In genomic region chr10:93166382-93166769, GRCm38 (mm10) we compare ENCODE assay signal across 8 mouse cellular contexts. TPM values are rescaled to one million over a fixed set of nuclear protein-coding genes. Genes with fewer than 3 reads are reported as not detected.
A peak's percentile ranks its signal among the peaks of the same experiment; 100 is the strongest.
DNase-seq lines count a peak whose midpoint lies in the region; ATAC-seq and TF ChIP-seq lines count a peak whose summit lies in the region.

No protein-coding gene starts in this region.

- 6% methylated on average over 5 of the region's 5 CpGs for WGBS in lung, adult 2 months
- WGBS in heart, embryonic 11.5 days (ENCODE audit: insufficient replicate concordance), result 23% methylated on average over 5 of the region's 5 CpGs
- 11% methylated on average over 5 of the region's 5 CpGs for WGBS in liver, embryonic 13.5 days (ENCODE audit: insufficient replicate concordance)

- H3K4me1 ChIP-seq in lung, adult 2 months (ENCODE audit: control insufficient read depth, insufficient read depth, low read length), result peaks cover 42% of the 10 kb centered on the region
- peaks cover 29% of the 10 kb centered on the region for H3K4me1 ChIP-seq in heart, embryonic 11.5 days (ENCODE audit: control insufficient read depth, insufficient read depth, low read length)
- H3K4me1 ChIP-seq in liver, embryonic 13.5 days (replicated peaks), result peaks cover 71% of the 10 kb centered on the region

- no peak for TF ChIP-seq CTCF in lung, adult 2 months (IDR thresholded peaks at IDR 0.05; ENCODE audit: insufficient read depth, low read length)

- H3K27ac ChIP-seq in heart, embryonic 11.5 days (ENCODE audit: low read depth, low read length), result peak overlapping the region; percentile 66; the same call in 1 of the 2 replicates
- H3K27ac ChIP-seq in liver, embryonic 13.5 days, result peak overlapping the region; percentile 75

- H3K9ac ChIP-seq in heart, embryonic 11.5 days (ENCODE audit: low read depth, low read length), result no peak overlapping the region
- peak overlapping the region; percentile 54 for H3K9ac ChIP-seq in liver, embryonic 13.5 days

- peak overlapping the region; percentile 53 for H3K4me2 ChIP-seq in heart, embryonic 11.5 days
- peak overlapping the region; percentile 59 for H3K4me2 ChIP-seq in liver, embryonic 13.5 days

- no peak for ATAC-seq in heart, embryonic 11.5 days (replicated peaks; ENCODE audit: insufficient number of reproducible peaks, low FRiP score, low TSS enrichment)
- ATAC-seq in liver, embryonic 13.5 days (ENCODE audit: low read depth), result peak; percentile 29; the same call in 1 of the 2 replicates

- no peaks in the 10 kb centered on the region for H3K27me3 ChIP-seq in heart, embryonic 11.5 days (ENCODE audit: control insufficient read depth, insufficient read depth, low read length)
- H3K27me3 ChIP-seq in liver, embryonic 13.5 days, result no peaks in the 10 kb centered on the region

- peak; percentile 32 to 43 for DNase-seq in lung, adult 18-20 months
- DNase-seq in lung, adult 2 months, result no peak
- peak; percentile 58 for DNase-seq in cerebellum, adult 11-12 months
- DNase-seq in liver, embryonic 13.5 days, result no peak
- DNase-seq in spleen, postnatal 4 days (ENCODE audit: low spot score in 2 of 2), result peak; percentile 20 to 64
- DNase-seq in adrenal gland, adult 8-10 months, result no peak
- DNase-seq in thymus, postnatal 14 days, result no peak

- H3K9me3 ChIP-seq in heart, embryonic 11.5 days (replicated peaks; ENCODE audit: control insufficient read depth, low read length), result no peaks in the 10 kb centered on the region
- no peaks in the 10 kb centered on the region for H3K9me3 ChIP-seq in liver, embryonic 13.5 days (replicated peaks)

- H3K36me3 ChIP-seq in heart, embryonic 11.5 days (ENCODE audit: control insufficient read depth, insufficient read depth, low read length), result no peaks in the 10 kb centered on the region
- H3K36me3 ChIP-seq in liver, embryonic 13.5 days, result no peaks in the 10 kb centered on the region

- no peak for TF ChIP-seq POLR2A in lung, adult 2 months (IDR thresholded peaks at IDR 0.05; ENCODE audit: borderline replicate concordance, extremely low read depth, low read depth, low read length)

- H3K4me3 ChIP-seq in lung, adult 2 months (replicated peaks; ENCODE audit: extremely low read depth, low read depth, low read length), result no peak overlapping the region
- H3K4me3 ChIP-seq in heart, embryonic 11.5 days (ENCODE audit: low read depth, low read length), result no peak overlapping the region
- peak overlapping the region; percentile 30 for H3K4me3 ChIP-seq in liver, embryonic 13.5 days (replicated peaks)

RNA-seq across cellular contexts. Expression of gene Cdk17, which starts 5.7 kb away (rescaled TPM):
- 18.0 and 18.2 TPM in 2 replicates for polyA plus RNA-seq in lung, adult 2 months (2012; rRNA removed)
- polyA plus RNA-seq in heart, embryonic 11.5 days (2014; fragmentation: Nextera tagmentation; extraction: Ambion mirVana), result 20.9 and 21.0 TPM in 2 replicates
- 10.1 and 12.0 TPM in 2 replicates for polyA plus RNA-seq in liver, embryonic 13.5 days (2015; fragmentation: Nextera tagmentation; extraction: Ambion mirVana)
- 10 to 100 TPM; 24.6 to 30.2 (median 28.1) TPM for total RNA-seq in adrenal gland, adult 8-10 months (2022)

Comparison
In these comparisons a context has a peak if more than half of its experiments do, and no peak if none do; other contexts are left out.
1. DNase-seq: peak in lung, adult 18-20 months (2 of 2), cerebellum, adult 11-12 months (single experiment) and spleen, postnatal 4 days (2 of 2); none in lung, adult 2 months (single experiment), liver, embryonic 13.5 days (single experiment), adrenal gland, adult 8-10 months (single experiment) and thymus, postnatal 14 days (single experiment).